Mouse (Mus musculus) ovary, postnatal 10 days (tissue): Measurements from ENCODE around the gene Vangl1.

Experiments
- DNase-seq: peaks from one replicate; pipeline ENCODE4 v3.0.0; 2022; ENCODE audit warnings: low spot score

The Vangl1 gene

GRCm38 (mm10) chr3:102142947-102143346 lies 61.5 kb downstream of the Vangl1 start:
- no peak for DNase-seq

GRCm38 (mm10) chr3:102141893-102142292 lies 62.6 kb downstream of the Vangl1 start:
- DNase-seq, result no peak

- DNase-seq, result no peak
Observed at GRCm38 (mm10) chr3:102141451-102141850, 63.0 kb downstream of the Vangl1 start.

- no peak for DNase-seq
Observed at GRCm38 (mm10) chr3:102140606-102141005, 63.9 kb downstream of the Vangl1 start.

GRCm38 (mm10) chr3:102138899-102139298 lies 65.6 kb downstream of the Vangl1 start:
- no peak for DNase-seq

- no peak for DNase-seq
Observed at GRCm38 (mm10) chr3:102137158-102137557, 67.3 kb downstream of the Vangl1 start.

- DNase-seq, result no peak
Observed at GRCm38 (mm10) chr3:102135389-102136113, 68.9 kb downstream of the Vangl1 start.

GRCm38 (mm10) chr3:102131627-102132324 lies 72.7 kb downstream of the Vangl1 start:
- DNase-seq, result no peak

- DNase-seq, result no peak
Observed at GRCm38 (mm10) chr3:102130478-102130877, 74.0 kb downstream of the Vangl1 start.

GRCm38 (mm10) chr3:102128242-102128641 lies 76.3 kb downstream of the Vangl1 start:
- no peak for DNase-seq

- DNase-seq, result no peak
Observed at GRCm38 (mm10) chr3:102127114-102127513, 77.4 kb downstream of the Vangl1 start.

- no peak for DNase-seq
Observed at GRCm38 (mm10) chr3:102125546-102125945, 78.9 kb downstream of the Vangl1 start.

GRCm38 (mm10) chr3:102123654-102124053 lies 80.8 kb downstream of the Vangl1 start:
- DNase-seq, result no peak

GRCm38 (mm10) chr3:102122046-102122445 lies 82.4 kb downstream of the Vangl1 start:
- DNase-seq, result no peak

- no peak for DNase-seq
Observed at GRCm38 (mm10) chr3:102120947-102121346, 83.5 kb downstream of the Vangl1 start.

- no peak for DNase-seq
Observed at GRCm38 (mm10) chr3:102111979-102112599, 92.4 kb downstream of the Vangl1 start.

- no peak for DNase-seq
Observed at GRCm38 (mm10) chr3:102108201-102108600, 96.3 kb downstream of the Vangl1 start.

- DNase-seq, result no peak
Observed at GRCm38 (mm10) chr3:102103811-102104565, 100.5 kb downstream of the Vangl1 start.
